Mouse (Mus musculus): ENCODE data around the gene Olfr1454. TPM values are rescaled to one million over a fixed set of nuclear protein-coding genes. Genes with fewer than 3 reads are reported as not detected.

Gene Olfr1454
- not detected in 2 replicates for total RNA-seq (2017)

DNA sequence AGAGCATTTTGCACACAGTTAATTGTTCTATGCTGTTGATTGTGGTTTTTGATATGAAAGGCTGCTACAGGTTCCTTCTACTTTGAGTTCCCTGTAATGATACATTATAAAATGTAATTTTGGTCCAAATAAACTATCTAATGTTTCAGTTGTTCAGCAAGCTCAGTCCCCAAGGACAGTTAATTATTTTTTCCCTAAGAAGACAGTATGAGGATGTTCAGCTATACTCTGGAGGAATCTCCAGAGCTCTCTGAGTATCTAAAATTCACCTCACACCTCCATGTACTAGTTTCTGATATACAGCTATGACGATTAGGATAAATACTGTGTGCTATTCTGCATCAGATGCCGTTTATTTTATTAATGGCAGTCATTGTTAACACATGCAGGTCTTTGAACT is at the start of gene Olfr1454:
Olfr1454 (plus strand) TSS at position 301 of the 400 bp plus-strand sequence.
- ATAC-seq (ENCODE audit: extremely low read depth, insufficient number of reproducible peaks, low FRiP score, poor library complexity, severe bottlenecking) = no peak

DNA sequence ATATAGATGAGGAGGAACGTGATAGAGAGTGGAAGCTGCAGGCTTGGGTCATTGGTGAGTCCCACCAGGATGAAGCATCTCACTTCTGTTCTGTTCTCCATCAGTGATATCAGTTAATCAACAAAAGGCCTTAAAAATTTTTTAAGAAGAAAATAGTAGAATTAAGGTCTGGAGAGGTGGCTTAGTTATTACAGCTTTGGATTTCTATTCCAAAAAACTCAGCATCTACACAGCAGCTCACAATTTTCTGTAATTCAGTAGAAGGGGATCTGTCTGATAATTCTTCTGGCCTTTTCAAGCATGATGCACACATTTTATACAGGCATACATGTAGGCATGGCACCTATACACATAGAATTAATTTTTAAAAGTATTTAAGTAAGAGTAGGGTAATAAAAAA is 32.2 kb upstream of the Olfr1454 start, which contains the start of gene Olfr1453:
Olfr1453 (minus strand) TSS at position 101 of the 400 bp plus-strand sequence.
- ATAC-seq (ENCODE audit: extremely low read depth, insufficient number of reproducible peaks, low FRiP score, poor library complexity, severe bottlenecking) = no peak

DNA sequence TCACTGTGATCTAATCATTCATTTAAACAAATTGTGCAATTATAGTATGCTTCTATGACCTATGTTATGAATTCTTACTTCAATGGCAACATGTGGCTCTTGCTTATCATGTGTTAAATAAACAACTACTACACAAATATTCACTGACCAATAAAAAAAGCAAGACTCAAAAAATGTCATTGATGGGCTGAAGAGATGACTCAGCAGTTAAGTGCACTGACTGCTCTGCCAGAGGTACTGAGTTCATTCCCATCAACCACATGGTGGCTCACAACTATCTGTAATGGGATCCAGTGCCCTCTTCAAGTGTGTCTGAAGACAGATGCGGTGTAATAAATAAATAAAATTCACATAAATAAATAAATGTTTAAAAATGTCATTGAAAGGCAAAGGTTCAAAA is 33.5 kb downstream of the Olfr1454 start:
- no peak for ATAC-seq (ENCODE audit: extremely low read depth, insufficient number of reproducible peaks, low FRiP score, poor library complexity, severe bottlenecking)

DNA sequence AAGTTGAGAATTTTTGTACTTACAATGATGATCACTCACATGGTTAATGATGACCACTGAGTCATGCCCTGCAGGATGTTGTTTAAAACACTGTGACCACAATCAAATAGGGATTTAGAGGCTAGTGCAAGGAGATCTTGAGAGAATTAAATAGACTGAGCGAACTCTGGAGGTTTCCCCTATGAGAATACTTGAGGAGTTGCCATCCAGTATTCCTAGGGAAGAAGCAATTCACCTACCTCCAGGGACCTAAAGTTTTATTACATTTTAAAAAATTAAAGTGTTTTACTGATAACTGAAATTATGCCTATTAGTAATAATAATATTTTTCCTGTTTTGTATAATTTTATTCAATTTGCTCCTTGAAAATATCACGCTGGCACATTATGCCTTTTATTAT is 37.4 kb downstream of the Olfr1454 start, which contains the start of gene Olfr1457:
Olfr1457 (minus strand) TSS at position 101 of the 400 bp plus-strand sequence.
- ATAC-seq (ENCODE audit: extremely low read depth, insufficient number of reproducible peaks, low FRiP score, poor library complexity, severe bottlenecking) = no peak

DNA sequence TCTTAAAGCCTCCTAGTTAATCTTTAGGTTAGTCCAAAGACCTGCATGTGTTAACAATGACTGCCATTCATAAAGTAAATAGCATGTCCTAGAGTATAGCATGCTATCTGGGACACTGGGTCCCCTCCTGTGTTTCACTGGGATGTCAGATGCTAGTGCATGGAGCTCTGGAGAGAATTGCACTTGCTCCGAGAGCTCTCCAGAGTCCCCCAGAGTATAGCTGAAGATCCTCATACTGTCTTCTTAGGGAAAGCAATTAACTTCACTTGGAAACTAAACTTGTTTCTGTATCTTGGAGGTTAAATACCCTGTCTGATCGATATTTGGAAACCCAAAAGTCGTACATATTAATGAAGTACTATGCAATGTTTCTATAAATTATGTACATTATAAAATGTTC is 46.3 kb downstream of the Olfr1454 start, which contains the start of gene Olfr1458:
Olfr1458 (minus strand) TSS at position 101 of the 400 bp plus-strand sequence.
- no peak for ATAC-seq (ENCODE audit: extremely low read depth, insufficient number of reproducible peaks, low FRiP score, poor library complexity, severe bottlenecking)

Other genes starting within 250 kb of the Olfr1454 start
- 1.5 and 1.9 TPM in 2 replicates for gene Gm5244, start 213.9 kb upstream of the Olfr1454 start, total RNA-seq (2017)
- gene Olfr1444, start 203.3 kb upstream of the Olfr1454 start, total RNA-seq (2017) = 0.61 TPM in 1 of 2 replicates, not detected in the other
- not detected in 2 replicates for gene Olfr1445, start 176.8 kb upstream of the Olfr1454 start, total RNA-seq (2017)
- not detected in 2 replicates for gene Olfr1446, start 167.1 kb upstream of the Olfr1454 start, total RNA-seq (2017)
- gene Olfr1447, start 156.9 kb upstream of the Olfr1454 start, total RNA-seq (2017) = not detected in 2 replicates
- gene Olfr1448, start 136.2 kb upstream of the Olfr1454 start, total RNA-seq (2017) = not detected in 2 replicates
- 0.81 TPM in 1 of 2 replicates, not detected in the other for gene Olfr1449, start 129.8 kb upstream of the Olfr1454 start, total RNA-seq (2017)
- 0.49 TPM in 1 of 2 replicates, not detected in the other for gene Olfr1450, start 110.4 kb upstream of the Olfr1454 start, total RNA-seq (2017)
- gene Olfr1451, start 65.6 kb upstream of the Olfr1454 start, total RNA-seq (2017) = not detected in 2 replicates
- not detected in 2 replicates for gene Olfr1453, start 32.3 kb upstream of the Olfr1454 start, total RNA-seq (2017)
- not detected in 2 replicates for gene Olfr1457, start 37.3 kb downstream of the Olfr1454 start, total RNA-seq (2017)
- gene Olfr1458, start 46.2 kb downstream of the Olfr1454 start, total RNA-seq (2017) = not detected in 2 replicates
- gene Olfr1459, start 88.9 kb downstream of the Olfr1454 start, total RNA-seq (2017) = 0.12 TPM in 1 of 2 replicates, not detected in the other
- not detected in 2 replicates for gene Olfr1461, start 102.4 kb downstream of the Olfr1454 start, total RNA-seq (2017)
- gene Olfr1462, start 125.1 kb downstream of the Olfr1454 start, total RNA-seq (2017) = not detected in 2 replicates
- not detected in 2 replicates for gene Olfr1463, start 170.7 kb downstream of the Olfr1454 start, total RNA-seq (2017)

Measured in neutrophil, adult 5-6 weeks (primary cell).